Mouse (Mus musculus): ENCODE results near the gene Mmp28. TPM values are rescaled to one million over a fixed set of nuclear protein-coding genes. Genes with fewer than 3 reads are reported as not detected.
A peak's percentile ranks its signal among the peaks of the same experiment; 100 is the strongest.

Mmp28 gene
- polyA plus RNA-seq, 1 experiment: 10.2 TPM

GRCm38 (mm10) chr11:83467120-83467652 is 4.3 kb upstream of the Mmp28 start:
- peak overlapping the region; percentile 49 for H3K4me2 ChIP-seq (ENCODE audit: low read depth)
- no peaks in the 10 kb centered on the region for H3K36me3 ChIP-seq (ENCODE audit: control insufficient read depth, insufficient read depth)
- H3K79me2 ChIP-seq (ENCODE audit: control insufficient read depth, insufficient read depth): no peaks in the 10 kb centered on the region
- TF ChIP-seq MAX (IDR thresholded peaks at IDR 0.05; ENCODE audit: low read depth): no peak
- TF ChIP-seq MYOG (IDR thresholded peaks at IDR 0.05; ENCODE audit: control insufficient read depth in 1 of 3, insufficient read depth in 1 of 3, insufficient read length in 2 of 3, low read depth in 2 of 3): peak; percentile 57 to 96 (median 92)
- no peak for TF ChIP-seq REST (IDR thresholded peaks at IDR 0.05; ENCODE audit: insufficient read depth, insufficient read length)
- peak; percentile 57 for TF ChIP-seq TCF3 (IDR thresholded peaks at IDR 0.05; ENCODE audit: insufficient read length, low read depth)
- TF ChIP-seq MYOD1 (IDR thresholded peaks at IDR 0.05; ENCODE audit: control insufficient read depth in 1 of 3, insufficient read length in 2 of 3, low read depth in 2 of 3): peak in 2 of 3 experiments; percentile 43 to 90
- TF ChIP-seq TCF12 (IDR thresholded peaks at IDR 0.05; ENCODE audit: insufficient read depth, poor library complexity, severe bottlenecking): peak; percentile 84
- H3K4me3 ChIP-seq: no peak overlapping the region
- H3K27me3 ChIP-seq (ENCODE audit: control insufficient read depth, insufficient read depth, insufficient read length): no peaks in the 10 kb centered on the region
- H3ac ChIP-seq (ENCODE audit: control insufficient read depth, insufficient read length): no peak overlapping the region

DNA sequence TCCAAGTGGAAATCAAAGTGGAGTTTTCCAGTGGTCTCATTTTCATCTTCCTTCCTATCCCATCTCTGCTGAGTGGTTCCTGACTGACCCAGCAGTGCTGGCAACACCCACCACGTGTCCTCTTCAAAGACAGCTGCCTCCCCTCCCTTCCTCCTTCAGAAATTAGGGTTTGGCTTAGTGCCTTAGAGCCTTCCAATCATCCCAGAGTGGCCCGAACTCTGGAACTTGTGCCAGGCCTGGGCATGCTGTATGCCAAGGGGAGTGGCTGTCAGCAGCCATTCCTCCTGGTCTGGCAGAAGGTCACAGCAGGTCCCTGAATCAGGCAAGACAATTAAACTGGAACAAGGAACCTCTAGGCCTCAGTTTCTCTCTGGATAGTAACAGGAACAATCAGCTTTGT is 3.1 kb upstream of the Mmp28 start:
- no peaks in the 10 kb centered on the region for H3K27me3 ChIP-seq (ENCODE audit: control insufficient read depth, insufficient read depth, insufficient read length)
- peak in 2 of 3 experiments; percentile 48 to 84 for TF ChIP-seq MYOD1 (IDR thresholded peaks at IDR 0.05; ENCODE audit: control insufficient read depth in 1 of 3, insufficient read length in 2 of 3, low read depth in 2 of 3)
- peak in 2 of 3 experiments; percentile 73 to 89 for TF ChIP-seq MYOG (IDR thresholded peaks at IDR 0.05; ENCODE audit: control insufficient read depth in 1 of 3, insufficient read depth in 1 of 3, insufficient read length in 2 of 3, low read depth in 2 of 3)
- TF ChIP-seq MAX (IDR thresholded peaks at IDR 0.05; ENCODE audit: low read depth): no peak
- TF ChIP-seq TCF12 (IDR thresholded peaks at IDR 0.05; ENCODE audit: insufficient read depth, poor library complexity, severe bottlenecking): peak; percentile 44
- no peak for TF ChIP-seq POLR2AphosphoS2 (IDR thresholded peaks at IDR 0.05; ENCODE audit: insufficient read length, low read depth)
- TF ChIP-seq E2F4 (IDR thresholded peaks at IDR 0.05; ENCODE audit: insufficient read depth): no peak
- TF ChIP-seq SRF (IDR thresholded peaks at IDR 0.05; ENCODE audit: control insufficient read depth, insufficient read length, low read depth): no peak
- H3K79me2 ChIP-seq (ENCODE audit: control insufficient read depth, insufficient read depth): no peaks in the 10 kb centered on the region
- H3K36me3 ChIP-seq (ENCODE audit: control insufficient read depth, insufficient read depth): no peaks in the 10 kb centered on the region
- no peak overlapping the region for H3ac ChIP-seq (ENCODE audit: control insufficient read depth, insufficient read length)
- peak overlapping the region; percentile 49 for H3K4me2 ChIP-seq (ENCODE audit: low read depth)
- no peak overlapping the region for H3K4me3 ChIP-seq

DNA sequence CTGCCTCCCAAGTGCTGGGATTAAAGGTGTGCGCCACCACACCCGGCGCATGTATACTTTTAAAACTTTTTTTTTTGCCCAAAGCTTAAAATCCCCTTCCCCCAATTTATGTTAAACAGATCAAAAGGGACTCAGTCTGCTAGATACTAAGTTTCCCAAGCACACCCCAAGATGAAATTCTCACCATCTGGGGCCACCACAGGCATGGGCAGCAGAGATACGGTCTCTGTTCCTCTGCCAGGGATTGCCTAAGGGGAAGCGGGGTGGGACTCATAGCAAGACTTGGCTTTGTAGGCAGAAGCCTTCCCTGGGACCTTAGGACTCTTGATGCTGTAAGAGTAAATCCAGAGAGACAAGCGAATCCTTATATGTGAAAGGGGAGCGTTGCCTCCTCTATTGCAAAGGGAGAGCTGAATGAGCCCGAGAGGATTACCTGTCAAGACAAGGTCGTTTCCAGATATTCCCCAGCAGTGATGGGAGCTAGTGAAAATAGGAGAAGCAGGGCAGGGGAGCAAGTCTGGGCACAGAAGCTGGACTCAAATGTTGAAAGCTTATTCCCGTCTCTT is 1.3 kb downstream of the Mmp28 start:
- no peaks in the 10 kb centered on the region for H3K36me3 ChIP-seq (ENCODE audit: control insufficient read depth, insufficient read depth)
- TF ChIP-seq USF1 (IDR thresholded peaks at IDR 0.05; ENCODE audit: low read depth): no peak
- no peak for TF ChIP-seq CEBPB (IDR thresholded peaks at IDR 0.05; ENCODE audit: insufficient read depth, poor library complexity, severe bottlenecking)
- no peak for TF ChIP-seq POLR2AphosphoS2 (IDR thresholded peaks at IDR 0.05; ENCODE audit: insufficient read length, low read depth)
- peak overlapping the region; percentile 30 for H3K4me3 ChIP-seq
- H3K4me2 ChIP-seq (ENCODE audit: low read depth): peak overlapping the region; percentile 69
- H3ac ChIP-seq (ENCODE audit: control insufficient read depth, insufficient read length): no peak overlapping the region
- no peaks in the 10 kb centered on the region for H3K79me2 ChIP-seq (ENCODE audit: control insufficient read depth, insufficient read depth)
- no peaks in the 10 kb centered on the region for H3K27me3 ChIP-seq (ENCODE audit: control insufficient read depth, insufficient read depth, insufficient read length)

DNA sequence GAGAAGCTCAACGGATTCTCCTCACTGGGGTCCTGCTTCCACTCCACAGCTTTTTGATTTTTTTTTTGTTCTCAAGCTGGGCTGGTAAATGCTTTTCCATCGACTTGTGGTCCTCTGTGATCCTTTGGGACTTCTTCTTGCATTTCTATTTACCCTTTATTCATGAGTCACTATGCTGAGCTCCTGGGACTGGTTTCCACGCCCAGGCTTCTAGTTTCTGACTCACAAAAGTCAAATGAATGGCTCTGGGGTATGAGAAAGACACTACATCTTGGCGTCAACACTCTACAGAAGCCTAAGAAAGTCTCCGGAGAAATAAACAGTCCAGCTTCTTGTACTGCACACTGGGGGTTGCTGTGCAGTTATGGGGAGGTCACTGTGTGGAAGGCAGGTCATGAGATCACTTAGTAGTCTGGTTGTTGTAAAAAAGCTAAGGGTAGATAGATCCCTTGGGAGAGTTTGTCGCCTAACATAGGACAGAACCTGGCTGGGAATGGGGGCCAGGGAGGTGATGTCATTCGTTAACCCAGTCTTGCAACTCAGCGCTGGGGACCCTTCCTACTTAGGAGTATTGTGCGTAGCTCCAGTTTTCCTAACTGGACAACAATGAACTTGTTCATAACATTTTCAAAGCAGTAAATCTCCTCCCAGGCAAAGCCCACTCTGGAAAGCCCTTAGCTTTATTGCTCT is 4.8 kb downstream of the Mmp28 start:
- no peak for TF ChIP-seq CEBPB (IDR thresholded peaks at IDR 0.05; ENCODE audit: insufficient read depth, poor library complexity, severe bottlenecking)
- Histone ChIP-seq H3K79me2 (ENCODE audit: control insufficient read depth, insufficient read depth) (no peaks in the 10 kb centered on the region), H3K4me3 (no peak overlapping the region), H3K36me3 (ENCODE audit: control insufficient read depth, insufficient read depth) (no peaks in the 10 kb centered on the region), H3ac (ENCODE audit: control insufficient read depth, insufficient read length) (no peak overlapping the region), H3K27me3 (ENCODE audit: control insufficient read depth, insufficient read depth, insufficient read length) (no peaks in the 10 kb centered on the region), H3K4me2 (ENCODE audit: low read depth) (peak overlapping the region; percentile 75)

GRCm38 (mm10) chr11:83457257-83457656 is 5.6 kb downstream of the Mmp28 start:
- TF ChIP-seq MYOD1 (IDR thresholded peaks at IDR 0.05; ENCODE audit: control insufficient read depth in 1 of 3, insufficient read length in 2 of 3, low read depth in 2 of 3): no peak
- no peak for TF ChIP-seq TCF3 (IDR thresholded peaks at IDR 0.05; ENCODE audit: insufficient read length, low read depth)
- no peak for TF ChIP-seq USF1 (IDR thresholded peaks at IDR 0.05; ENCODE audit: low read depth)
- no peak for TF ChIP-seq POLR2AphosphoS2 (IDR thresholded peaks at IDR 0.05; ENCODE audit: insufficient read length, low read depth)
- TF ChIP-seq POLR2A (IDR thresholded peaks at IDR 0.05; ENCODE audit: insufficient read length, low read depth): no peak
- Histone ChIP-seq H3K79me2 (ENCODE audit: control insufficient read depth, insufficient read depth) (no peaks in the 10 kb centered on the region), H3K36me3 (ENCODE audit: control insufficient read depth, insufficient read depth) (no peaks in the 10 kb centered on the region), H3K27me3 (ENCODE audit: control insufficient read depth, insufficient read depth, insufficient read length) (no peaks in the 10 kb centered on the region), H3K4me3 (no peak overlapping the region), H3K4me2 (ENCODE audit: low read depth) (peak overlapping the region; percentile 75), H3ac (ENCODE audit: control insufficient read depth, insufficient read length) (no peak overlapping the region)
